Mouse (Mus musculus) T-helper 2 cell (primary cell): ENCODE results near the gene Kcna2.

Source experiments
- in situ Hi-C: fragments of 300-600 bp; cut with MboI, MseI; formaldehyde crosslinking; loops from one replicate; pipeline ENCODE4 v1.15.1; 2025; ENCODE audit warnings: high pct_unique_total_duplicates

Kcna2 gene

GRCm38 (mm10) chr3:107100811-107101455 is at the start of gene Kcna2:
Gene Kcna2, plus strand, starts transcription at chr3:107101146.
- in situ Hi-C loops, result loop anchor here (5.0 kb wide), 1 partner anchor 51 kb away; no protein-coding TSS in a partner anchor

GRCm38 (mm10) chr3:107061468-107061867 is 39.5 kb upstream of the Kcna2 start:
- in situ Hi-C loops, result loop anchor here (25.0 kb wide), 1 partner anchor 1274 kb away; no protein-coding TSS in a partner anchor

- in situ Hi-C loops, result loop anchor here (25.0 kb wide), 1 partner anchor 1275 kb away; no protein-coding TSS in a partner anchor
These were observed 38.2 kb upstream of the Kcna2 start for GRCm38 (mm10) chr3:107062771-107063170.

- in situ Hi-C loops, result loop anchor here (25.0 kb wide), 1 partner anchor 1278 kb away; no protein-coding TSS in a partner anchor
These were observed 35.3 kb upstream of the Kcna2 start for GRCm38 (mm10) chr3:107065510-107066095.

GRCm38 (mm10) chr3:107066165-107066850 is 34.6 kb upstream of the Kcna2 start:
- in situ Hi-C loops, result loop anchor here (25.0 kb wide), 1 partner anchor 1279 kb away; no protein-coding TSS in a partner anchor

GRCm38 (mm10) chr3:107067245-107067644 is 33.7 kb upstream of the Kcna2 start:
- in situ Hi-C loops, result loop anchor here (25.0 kb wide), 1 partner anchor 1280 kb away; no protein-coding TSS in a partner anchor

- in situ Hi-C loops, result loop anchor here (25.0 kb wide), 1 partner anchor 1287 kb away; no protein-coding TSS in a partner anchor
These were observed 27.1 kb upstream of the Kcna2 start for GRCm38 (mm10) chr3:107073863-107074262.

- in situ Hi-C loops, result no loop called here
These were observed 25.2 kb upstream of the Kcna2 start for GRCm38 (mm10) chr3:107075705-107076104.

GRCm38 (mm10) chr3:107076658-107077057 is 24.3 kb upstream of the Kcna2 start:
- in situ Hi-C loops, result no loop called here

- in situ Hi-C loops, result no loop called here
These were observed 23.8 kb upstream of the Kcna2 start for GRCm38 (mm10) chr3:107077101-107077500.

GRCm38 (mm10) chr3:107080803-107081202 is 20.1 kb upstream of the Kcna2 start:
- in situ Hi-C loops, result no loop called here

- in situ Hi-C loops, result no loop called here
These were observed 19.7 kb upstream of the Kcna2 start for GRCm38 (mm10) chr3:107081227-107081626.

GRCm38 (mm10) chr3:107084586-107084985 is 16.4 kb upstream of the Kcna2 start:
- in situ Hi-C loops, result no loop called here

GRCm38 (mm10) chr3:107087410-107087809 is 13.5 kb upstream of the Kcna2 start:
- in situ Hi-C loops, result no loop called here

- in situ Hi-C loops, result no loop called here
These were observed 12.1 kb upstream of the Kcna2 start for GRCm38 (mm10) chr3:107088820-107089219.

GRCm38 (mm10) chr3:107089475-107089874 is 11.5 kb upstream of the Kcna2 start:
- in situ Hi-C loops, result no loop called here

- in situ Hi-C loops, result loop anchor here (10.0 kb wide), 1 partner anchor 155 kb away; no protein-coding TSS in a partner anchor
These were observed 10.9 kb upstream of the Kcna2 start for GRCm38 (mm10) chr3:107090001-107090400.

- in situ Hi-C loops, result loop anchor here (10.0 kb wide), 1 partner anchor 156 kb away; no protein-coding TSS in a partner anchor
These were observed 10.4 kb upstream of the Kcna2 start for GRCm38 (mm10) chr3:107090403-107091150.

GRCm38 (mm10) chr3:107094028-107094427 is 6.9 kb upstream of the Kcna2 start:
- in situ Hi-C loops, result loop anchor here (10.0 kb wide), 1 partner anchor 159 kb away; no protein-coding TSS in a partner anchor

GRCm38 (mm10) chr3:107096269-107096731 is 4.6 kb upstream of the Kcna2 start:
- in situ Hi-C loops, result loop anchor here (5.0 to 10.0 kb wide), 2 partner anchors 161 to 176 kb away; no protein-coding TSS in a partner anchor

GRCm38 (mm10) chr3:107099866-107100265 is 1.1 kb upstream of the Kcna2 start:
- in situ Hi-C loops, result loop anchor here (5.0 to 10.0 kb wide), 3 partner anchors 52 to 172 kb away; no protein-coding TSS in a partner anchor
